ENCODE assay signal across 8 mouse cellular contexts in the genomic region with DNA sequence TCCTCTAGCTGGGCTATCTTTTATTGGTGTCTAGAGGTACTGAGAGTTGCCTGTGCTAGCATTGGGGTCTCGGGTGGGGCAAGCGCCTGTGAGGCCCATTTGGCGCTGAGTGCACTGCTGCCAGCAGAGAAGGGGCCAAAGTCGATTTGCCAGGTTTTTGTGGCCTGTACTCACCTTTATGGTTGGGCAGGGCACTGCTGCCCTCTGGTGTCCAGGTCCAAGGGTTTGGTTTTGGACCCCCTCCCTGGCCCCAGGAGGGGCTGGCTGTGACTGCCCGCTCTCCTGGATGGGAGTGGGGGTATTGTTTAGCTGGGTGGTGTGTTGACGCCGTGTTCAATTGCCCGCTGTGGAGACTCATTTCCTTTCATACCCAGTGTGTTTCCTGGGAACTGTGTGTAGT. TPM values are rescaled to one million over a fixed set of nuclear protein-coding genes. Genes with fewer than 3 reads are reported as not detected.
DNase-seq lines count a peak whose midpoint lies in the region; ATAC-seq and TF ChIP-seq lines count a peak whose summit lies in the region.

No protein-coding gene starts in this region.

- peak; percentile 61 for TF ChIP-seq CTCF in liver, embryonic 14.5 days (IDR thresholded peaks at IDR 0.05; ENCODE audit: low read depth)

- no peak overlapping the region for H3K27ac ChIP-seq in heart, embryonic 13.5 days (replicated peaks)
- no peak overlapping the region for H3K27ac ChIP-seq in hindbrain, embryonic 13.5 days
- no peak overlapping the region for H3K27ac ChIP-seq in liver, embryonic 14.5 days

- H3K4me3 ChIP-seq in heart, embryonic 13.5 days, result peak overlapping the region; percentile 88
- no peak overlapping the region for H3K4me3 ChIP-seq in hindbrain, embryonic 13.5 days
- peak overlapping the region in 1 of 2 experiments; percentile 7; a peak in 1 of 4 replicates for H3K4me3 ChIP-seq in liver, embryonic 14.5 days (ENCODE audit: insufficient read depth in 1 of 2, low read depth in 2 of 2, low read length in 2 of 2)

- peak overlapping the region; percentile 100 for H3K4me2 ChIP-seq in heart, embryonic 13.5 days
- H3K4me2 ChIP-seq in hindbrain, embryonic 13.5 days, result peak overlapping the region; percentile 87; the same call in 1 of the 2 replicates
- H3K4me2 ChIP-seq in liver, embryonic 14.5 days (ENCODE audit: low read depth), result peak overlapping the region; percentile 88

- peak overlapping the region; percentile 90 for H3K9ac ChIP-seq in heart, embryonic 13.5 days
- no peak overlapping the region for H3K9ac ChIP-seq in hindbrain, embryonic 13.5 days
- H3K9ac ChIP-seq in liver, embryonic 14.5 days (replicated peaks), result no peak overlapping the region

- no peak for ATAC-seq in heart, embryonic 13.5 days (ENCODE audit: extremely low read depth, insufficient number of reproducible peaks, low FRiP score, low TSS enrichment)
- ATAC-seq in hindbrain, embryonic 13.5 days (ENCODE audit: low FRiP score), result no peak
- no peak for ATAC-seq in liver, embryonic 14.5 days (ENCODE audit: insufficient read depth)

- intact Hi-C loops in heart, postnatal 25 days (cut with DNase I), result no loop called here

- no peaks in the 10 kb centered on the region for H3K27me3 ChIP-seq in heart, embryonic 13.5 days (replicated peaks)
- peaks cover 7% of the 10 kb centered on the region; the same call in 1 of the 2 replicates for H3K27me3 ChIP-seq in hindbrain, embryonic 13.5 days
- H3K27me3 ChIP-seq in liver, embryonic 14.5 days (ENCODE audit: control insufficient read depth, insufficient read depth, low read length), result no peaks in the 10 kb centered on the region

- peaks cover 53% of the 10 kb centered on the region for H3K36me3 ChIP-seq in heart, embryonic 13.5 days
- peaks cover 7% of the 10 kb centered on the region; the same call in 1 of the 2 replicates for H3K36me3 ChIP-seq in hindbrain, embryonic 13.5 days
- H3K36me3 ChIP-seq in liver, embryonic 14.5 days (replicated peaks; ENCODE audit: control insufficient read depth, insufficient read depth, low read depth), result peaks cover 61% of the 10 kb centered on the region

- TF ChIP-seq EP300 in liver, embryonic 14.5 days (IDR thresholded peaks at IDR 0.05; ENCODE audit: low read depth), result no peak

- WGBS in heart, embryonic 13.5 days, result 61% methylated on average over 8 of the region's 8 CpGs
- 77% methylated on average over 8 of the region's 8 CpGs for WGBS in hindbrain, embryonic 13.5 days
- WGBS in liver, embryonic 14.5 days (ENCODE audit: insufficient replicate concordance), result 72% methylated on average over 8 of the region's 8 CpGs

- no peaks in the 10 kb centered on the region for H3K9me3 ChIP-seq in heart, embryonic 13.5 days
- H3K9me3 ChIP-seq in hindbrain, embryonic 13.5 days, result no peaks in the 10 kb centered on the region
- no peaks in the 10 kb centered on the region for H3K9me3 ChIP-seq in liver, embryonic 14.5 days (ENCODE audit: control insufficient read depth, low read length)

- no peak for DNase-seq in heart, postnatal 25 days (ENCODE audit: low spot score)
- DNase-seq in NIH3T3 (ENCODE audit: low read depth), result peak; percentile 61
- no peak for DNase-seq in liver, embryonic 14.5 days (ENCODE audit: low read depth in 3 of 3, low spot score in 3 of 3)
- no peak for DNase-seq in right cerebral cortex, postnatal 10 days (ENCODE audit: low spot score in 2 of 2)
- DNase-seq in cerebellum, adult 9-11 months, result no peak
- DNase-seq in layer of hippocampus, postnatal 36 days, result no peak

- H3K4me1 ChIP-seq in heart, embryonic 13.5 days, result peaks cover 56% of the 10 kb centered on the region
- H3K4me1 ChIP-seq in hindbrain, embryonic 13.5 days (replicated peaks), result peaks cover 39% of the 10 kb centered on the region
- peaks cover 16 to 26% of the 10 kb centered on the region in 2 experiments for H3K4me1 ChIP-seq in liver, embryonic 14.5 days (replicated peaks; ENCODE audit: control insufficient read depth in 2 of 2, insufficient read depth in 2 of 2, low read length in 1 of 2)

RNA-seq across cellular contexts. Expression of a gene that starts 2.7 kb away (rescaled TPM):
- polyA plus RNA-seq in heart, embryonic 13.5 days (2015; fragmentation: Nextera tagmentation; extraction: Ambion mirVana), result 70.7 and 74.7 TPM in 2 replicates
- total RNA-seq in heart, postnatal 25 days (2021), result 1 to 10 TPM; 3.7 to 4.3 TPM
- 27.1 and 29.6 TPM in 2 replicates for polyA plus RNA-seq in hindbrain, embryonic 13.5 days (2015; fragmentation: Nextera tagmentation; extraction: Ambion mirVana)
- 72.6 and 86.2 TPM in 2 replicates for polyA plus RNA-seq in liver, embryonic 14.5 days (2012; rRNA removed)
- 76.0 and 90.8 TPM in 2 replicates for polyA plus RNA-seq in liver, embryonic 14.5 days (2014; fragmentation: Nextera tagmentation; extraction: Ambion mirVana)
- 1 to 10 TPM; 1.2 to 1.3 TPM for total RNA-seq in layer of hippocampus, postnatal 36 days (2021)

RNA-seq across cellular contexts. Expression of a gene that starts 5.7 kb away (rescaled TPM):
- polyA plus RNA-seq in heart, embryonic 13.5 days (2015; fragmentation: Nextera tagmentation; extraction: Ambion mirVana), result not detected in 2 replicates
- not detected for total RNA-seq in heart, postnatal 25 days (2021)
- polyA plus RNA-seq in hindbrain, embryonic 13.5 days (2015; fragmentation: Nextera tagmentation; extraction: Ambion mirVana), result not detected in 2 replicates
- not detected in 2 replicates for polyA plus RNA-seq in liver, embryonic 14.5 days (2012; rRNA removed)
- not detected in 2 replicates for polyA plus RNA-seq in liver, embryonic 14.5 days (2014; fragmentation: Nextera tagmentation; extraction: Ambion mirVana)
- not detected for total RNA-seq in layer of hippocampus, postnatal 36 days (2021)

RNA-seq across cellular contexts. Expression of a gene that starts 13.2 kb away (rescaled TPM):
- polyA plus RNA-seq in heart, embryonic 13.5 days (2015; fragmentation: Nextera tagmentation; extraction: Ambion mirVana), result 67.1 and 71.8 TPM in 2 replicates
- total RNA-seq in heart, postnatal 25 days (2021), result 100 to 1,000 TPM; 154 to 171 TPM
- polyA plus RNA-seq in hindbrain, embryonic 13.5 days (2015; fragmentation: Nextera tagmentation; extraction: Ambion mirVana), result 20.0 and 23.5 TPM in 2 replicates
- 7.4 and 9.2 TPM in 2 replicates for polyA plus RNA-seq in liver, embryonic 14.5 days (2012; rRNA removed)
- polyA plus RNA-seq in liver, embryonic 14.5 days (2014; fragmentation: Nextera tagmentation; extraction: Ambion mirVana), result 24.2 and 27.2 TPM in 2 replicates
- total RNA-seq in layer of hippocampus, postnatal 36 days (2021), result 10 to 100 TPM; 10.9 to 15.0 TPM

RNA-seq across cellular contexts. Expression of a gene that starts 20.0 kb away (rescaled TPM):
- polyA plus RNA-seq in heart, embryonic 13.5 days (2015; fragmentation: Nextera tagmentation; extraction: Ambion mirVana), result 25.5 and 25.9 TPM in 2 replicates
- 10 to 100 TPM; 37.9 to 38.1 TPM for total RNA-seq in heart, postnatal 25 days (2021)
- polyA plus RNA-seq in hindbrain, embryonic 13.5 days (2015; fragmentation: Nextera tagmentation; extraction: Ambion mirVana), result 66.0 and 66.7 TPM in 2 replicates
- polyA plus RNA-seq in liver, embryonic 14.5 days (2012; rRNA removed), result 4.2 and 4.6 TPM in 2 replicates
- polyA plus RNA-seq in liver, embryonic 14.5 days (2014; fragmentation: Nextera tagmentation; extraction: Ambion mirVana), result 4.5 and 6.3 TPM in 2 replicates
- total RNA-seq in layer of hippocampus, postnatal 36 days (2021), result 10 to 100 TPM; 84.3 to 96.2 TPM

RNA-seq across cellular contexts. Expression of a gene that starts 29.2 kb away (rescaled TPM):
- polyA plus RNA-seq in heart, embryonic 13.5 days (2015; fragmentation: Nextera tagmentation; extraction: Ambion mirVana), result 7.7 and 8.4 TPM in 2 replicates
- total RNA-seq in heart, postnatal 25 days (2021), result 1 to 10 TPM; 7.6 to 9.8 TPM
- 1.3 and 1.4 TPM in 2 replicates for polyA plus RNA-seq in hindbrain, embryonic 13.5 days (2015; fragmentation: Nextera tagmentation; extraction: Ambion mirVana)
- polyA plus RNA-seq in liver, embryonic 14.5 days (2012; rRNA removed), result 4.9 and 6.8 TPM in 2 replicates
- polyA plus RNA-seq in liver, embryonic 14.5 days (2014; fragmentation: Nextera tagmentation; extraction: Ambion mirVana), result 3.4 and 3.8 TPM in 2 replicates
- total RNA-seq in layer of hippocampus, postnatal 36 days (2021), result 1 to 10 TPM; 6.1 to 6.7 TPM
